Mouse (Mus musculus) pancreas, adult 10 weeks (tissue): Measurements from ENCODE around the gene Tpp2. TPM values are rescaled to one million over a fixed set of nuclear protein-coding genes. Genes with fewer than 3 reads are reported as not detected.

Experiments
- polyA plus RNA-seq: library from polyadenylated mRNA; stranded (reverse); fragments of 350-450 nt; fragmentation: Illumina TruSeq; extraction: RNeasy Lipid Tissue Mini Kit (QIAGEN cat#74804); gene quantifications from one replicate; pipeline ENCODE4 v1.2.3, GENCODE M21; 2015; ENCODE audit warnings: low read depth, low replicate concordance; ENCODE audit not compliant: insufficient read depth

Tpp2 gene
- polyA plus RNA-seq: 6.1 TPM

DNA sequence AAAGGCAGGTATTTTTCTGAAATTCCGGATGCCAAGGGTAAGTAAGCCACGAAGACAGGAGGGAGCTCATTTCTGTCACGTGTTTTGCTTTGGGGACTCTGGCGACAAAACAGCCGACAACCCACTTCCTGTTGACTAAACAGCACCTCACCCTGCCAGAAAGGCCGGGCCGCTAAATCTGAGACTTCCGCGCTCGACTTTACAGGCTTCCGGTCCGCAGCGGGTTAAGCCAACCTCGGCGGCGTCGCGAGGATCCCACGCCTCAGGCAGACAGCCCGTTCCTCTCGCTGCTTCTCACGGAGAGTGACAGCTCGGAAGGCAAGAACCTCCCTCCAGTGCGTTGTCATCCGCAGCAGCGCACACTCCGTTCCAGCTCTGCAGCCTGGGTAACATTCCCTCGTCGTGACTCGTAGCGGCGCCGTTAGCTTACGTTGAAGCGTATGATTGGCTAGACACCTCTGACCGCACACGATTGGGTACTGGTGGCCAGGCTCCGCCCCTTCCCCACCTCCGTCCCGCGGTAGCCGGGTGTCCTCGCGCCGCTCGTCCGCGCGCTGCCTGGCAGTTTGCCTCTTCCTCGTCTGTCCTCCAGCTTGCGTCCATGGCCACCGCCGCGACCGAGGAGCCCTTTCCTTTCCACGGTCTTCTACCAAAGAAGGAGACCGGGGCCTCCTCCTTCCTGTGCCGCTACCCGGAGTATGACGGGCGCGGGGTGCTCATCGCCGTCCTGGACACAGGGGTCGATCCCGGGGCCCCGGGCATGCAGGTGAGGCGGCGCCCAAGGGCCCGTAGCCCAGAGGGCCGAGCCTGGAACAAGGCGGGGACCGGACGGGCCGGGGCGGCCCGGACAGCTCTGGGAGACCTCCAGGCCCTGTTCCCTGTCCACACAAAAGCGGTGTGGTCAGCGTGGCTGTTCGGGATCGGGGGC lies at the start of gene Tpp2:
Tpp2 (plus strand) TSS at position 160 of the 928 bp plus-strand sequence.

DNA sequence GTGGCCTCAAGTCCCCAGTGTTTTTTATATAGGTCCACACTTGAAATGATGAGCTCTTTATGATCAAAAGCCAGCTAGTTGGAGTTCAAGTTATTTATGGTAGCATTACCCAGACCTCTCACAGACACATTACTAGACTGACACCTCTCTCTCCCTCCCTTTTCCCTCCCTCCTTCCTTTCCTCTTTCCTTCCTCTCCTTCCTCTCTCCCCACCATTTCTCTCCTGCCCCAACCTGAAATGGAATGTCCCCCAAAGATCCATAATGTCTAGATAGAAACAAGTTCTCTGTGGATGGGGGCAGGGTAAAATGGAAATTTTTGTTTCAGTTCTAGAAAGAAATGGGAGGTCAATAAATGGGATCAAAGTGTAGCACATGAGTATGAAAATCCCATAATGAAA lies 86.5 kb downstream of the Tpp2 start, which contains the start of gene Mettl21c:
Mettl21c (minus strand) TSS at position 101 of the 400 bp plus-strand sequence.

Other genes with a start within 250 kb of the Tpp2 start
- gene 1500015O10Rik, start 203.0 kb upstream of the Tpp2 start, polyA plus RNA-seq: 1.7 TPM
- gene Uxs1, start 105.8 kb upstream of the Tpp2 start, polyA plus RNA-seq: 2.9 TPM
- not detected for gene Mettl21c, start 86.4 kb downstream of the Tpp2 start, polyA plus RNA-seq
- gene Gm8251, start 128.3 kb downstream of the Tpp2 start, polyA plus RNA-seq: 0.17 TPM
- gene Tex30, start 168.8 kb downstream of the Tpp2 start, polyA plus RNA-seq: 8.2 TPM
- gene Kdelc1, start 185.2 kb downstream of the Tpp2 start, polyA plus RNA-seq: 5.6 TPM
- gene Bivm, start 185.3 kb downstream of the Tpp2 start, polyA plus RNA-seq: 5.0 TPM
- 5.7 TPM for gene Ercc5, start 214.1 kb downstream of the Tpp2 start, polyA plus RNA-seq